ENCODE assay signal across 19 mouse cellular contexts in genomic region chr17:50048209-50048608, GRCm38 (mm10).
DNase-seq lines count a peak whose midpoint lies in the region; ATAC-seq lines count a peak whose summit lies in the region.
"Had no signal": no experiment of that assay in that cellular context is flagged by ENCODE, and none has a peak within 500 bp of the region (broad histone marks: within the 10 kb centered on the region; RNA-seq: fewer than 3 reads in every experiment).

No protein-coding gene starts in this region.

- 32% methylated on average over 9 of the region's 9 CpGs for WGBS in heart, embryonic 14.5 days
- 68% methylated on average over 9 of the region's 9 CpGs for WGBS in midbrain, embryonic 13.5 days

- no peak for ATAC-seq in heart, embryonic 14.5 days (ENCODE audit: insufficient number of reproducible peaks, insufficient read depth, low FRiP score, low read depth)
- peak; percentile 54; the same call in 1 of the 2 replicates for ATAC-seq in midbrain, embryonic 13.5 days
- ATAC-seq in erythroblast, adult 5-6 weeks (replicated peaks; ENCODE audit: low FRiP score, poor library complexity, severe bottlenecking), result no peak
- ATAC-seq: intestine, embryonic 16.5 days had no signal

- no peaks in the 10 kb centered on the region for H3K27me3 ChIP-seq in heart, embryonic 14.5 days (ENCODE audit: control insufficient read depth, insufficient read depth, low read length)
- no peaks in the 10 kb centered on the region for H3K27me3 ChIP-seq in midbrain, embryonic 13.5 days
- H3K27me3 ChIP-seq: embryonic facial prominence, embryonic 13.5 days had no signal

- intact Hi-C loops in heart, postnatal 25 days (cut with DNase I), result no loop called here
- intact Hi-C loops in heart, postnatal 10 days (cut with DNase I), result loop anchor here (5.0 kb wide), 1 partner anchor 46 kb away; no protein-coding TSS in a partner anchor

- no peak overlapping the region for H3K4me3 ChIP-seq in heart, embryonic 14.5 days (ENCODE audit: control insufficient read depth in 1 of 2, insufficient read depth in 1 of 2, low read depth in 1 of 2, low read length in 2 of 2)
- no peak overlapping the region for H3K4me3 ChIP-seq in midbrain, embryonic 13.5 days (replicated peaks)
- H3K4me3 ChIP-seq: embryonic facial prominence, embryonic 13.5 days had no signal

- H3K4me1 ChIP-seq in heart, embryonic 14.5 days (ENCODE audit: control insufficient read depth in 2 of 2, insufficient read depth in 2 of 2, low read length in 2 of 2), result peaks cover 27 to 33% of the 10 kb centered on the region in 2 experiments
- H3K4me1 ChIP-seq in midbrain, embryonic 13.5 days (replicated peaks), result no peaks in the 10 kb centered on the region

- H3K9ac ChIP-seq in heart, embryonic 14.5 days (ENCODE audit: low read length), result no peak overlapping the region
- H3K9ac ChIP-seq in midbrain, embryonic 13.5 days (replicated peaks), result no peak overlapping the region
- H3K9ac ChIP-seq: embryonic facial prominence, embryonic 13.5 days; lung, embryonic 14.5 days had no signal

- DNase-seq in heart, adult 18-20 months, result peak; percentile 47 to 57
- no peak for DNase-seq in heart, postnatal 25 days (ENCODE audit: low spot score)
- peak; percentile 56 to 64 for DNase-seq in heart, postnatal 10 days
- no peak for DNase-seq in kidney, postnatal 36 days
- DNase-seq in gastrocnemius, postnatal 4 days (ENCODE audit: low spot score in 2 of 2), result no peak
- DNase-seq: adrenal gland, adult 2 months; cerebellum, adult 2 months; layer of hippocampus, adult 9-11 months; lung, embryonic 14.5 days; thymus, postnatal 14 days had no signal

- peak overlapping the region; percentile 21 to 62; a peak in 3 of 4 replicates for H3K27ac ChIP-seq in heart, embryonic 14.5 days (replicated peaks in 1 of 2; ENCODE audit: control insufficient read depth in 1 of 2, insufficient read depth in 1 of 2, low read depth in 2 of 2, low read length in 2 of 2)
- 0 out of 2 replicates have a peak overlapping the region, but pooled peaks have one; percentile 12 for H3K27ac ChIP-seq in midbrain, embryonic 13.5 days
- H3K27ac ChIP-seq: embryonic facial prominence, embryonic 13.5 days; kidney, postnatal 0 days; macrophage; stomach, postnatal 0 days had no signal

- H3K4me2 ChIP-seq in heart, embryonic 14.5 days (ENCODE audit: low read length), result peak overlapping the region; percentile 18; the same call in 1 of the 2 replicates
- no peak overlapping the region for H3K4me2 ChIP-seq in midbrain, embryonic 13.5 days (replicated peaks)
- H3K4me2 ChIP-seq: embryonic facial prominence, embryonic 13.5 days; liver, embryonic 11.5 days; lung, embryonic 14.5 days had no signal

- H3K9me3 ChIP-seq in heart, embryonic 14.5 days (ENCODE audit: control insufficient read depth, low read length), result no peaks in the 10 kb centered on the region
- no peaks in the 10 kb centered on the region for H3K9me3 ChIP-seq in midbrain, embryonic 13.5 days
- H3K9me3 ChIP-seq: embryonic facial prominence, embryonic 13.5 days had no signal

- H3K36me3 ChIP-seq in heart, embryonic 14.5 days (ENCODE audit: control insufficient read depth, insufficient read depth, low read length), result peaks cover 23% of the 10 kb centered on the region
- H3K36me3 ChIP-seq in midbrain, embryonic 13.5 days, result no peaks in the 10 kb centered on the region
- H3K36me3 ChIP-seq: embryonic facial prominence, embryonic 13.5 days had no signal

Comparison
In these comparisons a context has a peak if more than half of its experiments do, and no peak if none do; other contexts are left out.
1. DNase-seq: peak in heart, adult 18-20 months (2 of 2) and heart, postnatal 10 days (2 of 2); none in heart, postnatal 25 days (single experiment), kidney, postnatal 36 days (0 of 2) and gastrocnemius, postnatal 4 days (0 of 2).